Mouse (Mus musculus): ENCODE results near the gene Olfr1373. TPM values are rescaled to one million over a fixed set of nuclear protein-coding genes. Genes with fewer than 3 reads are reported as not detected.

Olfr1373 gene
- polyA plus RNA-seq, 1 experiment = 0.11 TPM

DNA sequence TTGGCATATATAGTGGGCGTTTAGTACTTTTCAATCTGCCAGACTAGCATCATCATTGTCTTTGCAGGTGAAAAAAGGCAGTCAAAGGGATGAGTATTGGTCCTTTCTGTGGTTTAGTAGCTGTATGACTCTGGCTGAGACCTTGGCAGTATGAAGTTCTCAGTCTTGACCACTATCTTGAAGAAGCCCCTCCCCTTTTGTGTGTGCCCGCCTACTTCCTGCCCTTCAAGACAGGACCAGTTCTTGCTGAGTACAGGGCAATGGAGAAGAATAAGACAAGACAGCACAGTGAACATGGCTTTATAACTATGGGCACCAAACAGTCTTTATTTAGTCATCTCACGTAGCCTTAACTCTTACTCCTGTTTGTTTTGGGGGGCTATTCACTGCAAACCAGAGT, 48.3 kb downstream of the Olfr1373 start:
- Histone ChIP-seq H3K36me3 (ENCODE audit: control insufficient read depth, insufficient read depth, low read length) (no peaks in the 10 kb centered on the region), H3K27ac (ENCODE audit: control insufficient read depth, insufficient read depth, low read depth, low read length) (no peak overlapping the region), H3K27me3 (ENCODE audit: control insufficient read depth, insufficient read depth, low read length) (no peaks in the 10 kb centered on the region), H3K4me1 (ENCODE audit: control insufficient read depth, insufficient read depth, low read length) (peaks cover 7% of the 10 kb centered on the region), H3K4me3 (ENCODE audit: control insufficient read depth, low read depth, low read length) (no peak overlapping the region)
- TF ChIP-seq POLR2A (IDR thresholded peaks at IDR 0.05; ENCODE audit: control insufficient read depth, low read depth, low read length) (no peak), CTCF (IDR thresholded peaks at IDR 0.05; ENCODE audit: control insufficient read depth, insufficient read depth, insufficient replicate concordance, low read depth, low read length) (no peak)

Other genes starting within 250 kb of the Olfr1373 start
- 7.0 and 8.0 TPM in 2 replicates for gene Cdkn2aipnl, start 177.9 kb downstream of the Olfr1373 start, polyA plus RNA-seq (2012; rRNA removed)
- 148 and 179 TPM in 2 replicates for gene Ube2b, start 144.8 kb downstream of the Olfr1373 start, polyA plus RNA-seq (2012; rRNA removed)
- gene Cdkl3, start 141.3 kb downstream of the Olfr1373 start, polyA plus RNA-seq (2012; rRNA removed) = 250 and 259 TPM in 2 replicates
- 8.2 and 9.3 TPM in 2 replicates for gene Ppp2ca, start 46.8 kb downstream of the Olfr1373 start, polyA plus RNA-seq (2012; rRNA removed)
- gene Olfr1371, start 68.5 kb upstream of the Olfr1373 start, polyA plus RNA-seq (2012; rRNA removed) = 0.28 TPM in 1 of 2 replicates, not detected in the other
- 89.0 and 95.9 TPM in 2 replicates for gene Skp1a, start 86.5 kb upstream of the Olfr1373 start, polyA plus RNA-seq (2012; rRNA removed)
- gene Tcf7, start 137.5 kb upstream of the Olfr1373 start, polyA plus RNA-seq (2012; rRNA removed) = 8.3 and 9.0 TPM in 2 replicates
- gene Vdac1, start 215.3 kb upstream of the Olfr1373 start, polyA plus RNA-seq (2012; rRNA removed) = 13.5 and 16.7 TPM in 2 replicates

All from testis, adult 2 months (tissue).